Mouse (Mus musculus) splenic B cell, adult 2 months (primary cell): ENCODE results near the gene Glud1.

Experiments
- DNase-seq: peaks from one replicate; pipeline ENCODE4 v3.0.0-alpha.2; 2011; ENCODE audit warnings: low read depth, low spot score
- H3K27me3 ChIP-seq: 2 replicates; pipeline ENCODE4 v1.6.1; 2012; ENCODE audit warnings: mild to moderate bottlenecking, low read length, moderate library complexity, mixed read lengths; ENCODE audit not compliant: control insufficient read depth, poor library complexity, insufficient read depth, severe bottlenecking
- H3K36me3 ChIP-seq: 2 replicates; pipeline ENCODE4 v1.6.1; 2012; ENCODE audit warnings: mild to moderate bottlenecking, low read length, moderate library complexity, mixed read lengths; ENCODE audit not compliant: control insufficient read depth, poor library complexity, insufficient read depth, severe bottlenecking

Gene Glud1

GRCm38 (mm10) chr14:34326606-34327005, 16.1 kb downstream of the Glud1 start:
- peaks cover 17% of the 10 kb centered on the region for H3K36me3 ChIP-seq
- H3K27me3 ChIP-seq: no peaks in the 10 kb centered on the region
- DNase-seq: no peak

DNA sequence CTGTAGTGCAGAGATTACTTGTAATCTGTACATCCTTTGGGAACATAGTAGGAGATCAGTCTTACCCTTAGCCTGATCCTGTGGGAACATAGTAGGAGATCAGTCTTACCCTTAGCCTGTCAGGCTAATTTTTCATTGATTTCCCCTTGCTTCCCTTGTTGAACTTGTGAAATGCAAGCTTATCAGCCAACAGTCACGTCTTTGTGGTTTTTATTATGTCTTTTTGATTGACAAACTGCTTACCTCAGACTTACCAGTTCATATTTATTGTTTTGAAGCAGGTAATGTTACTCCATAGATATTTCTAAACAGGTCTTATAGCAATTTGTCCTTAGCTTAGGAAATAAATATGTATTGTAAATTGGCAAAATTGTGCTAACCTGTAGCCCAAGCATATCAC, 17.1 kb downstream of the Glud1 start:
- no peak for DNase-seq
- no peaks in the 10 kb centered on the region for H3K27me3 ChIP-seq
- peaks cover 19% of the 10 kb centered on the region for H3K36me3 ChIP-seq

DNA sequence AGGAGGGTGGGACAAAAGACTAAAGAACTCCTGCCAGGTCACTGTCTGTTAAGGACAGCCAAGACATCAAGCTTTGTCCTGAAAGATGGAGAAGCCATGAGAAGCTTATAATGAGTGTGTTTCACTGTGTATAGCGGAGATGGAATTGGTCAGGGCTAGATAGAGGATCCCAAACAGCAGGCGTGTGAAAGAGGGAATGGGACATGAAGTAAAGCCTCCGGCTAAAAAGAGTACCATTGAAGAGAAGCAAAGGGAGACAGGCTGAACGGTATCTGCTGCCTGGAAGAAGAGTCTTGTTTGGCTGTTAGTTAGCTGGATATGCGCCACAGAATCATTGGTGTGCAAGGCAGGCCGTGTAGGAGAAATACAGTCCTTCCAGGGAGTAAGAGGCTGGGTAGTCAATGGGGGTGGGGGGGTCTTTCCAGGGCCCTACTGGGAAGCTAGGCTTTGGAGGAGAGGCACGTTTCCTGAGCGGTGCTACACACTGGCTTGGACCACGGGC, 20.2 kb downstream of the Glud1 start:
- no peak for DNase-seq

DNA sequence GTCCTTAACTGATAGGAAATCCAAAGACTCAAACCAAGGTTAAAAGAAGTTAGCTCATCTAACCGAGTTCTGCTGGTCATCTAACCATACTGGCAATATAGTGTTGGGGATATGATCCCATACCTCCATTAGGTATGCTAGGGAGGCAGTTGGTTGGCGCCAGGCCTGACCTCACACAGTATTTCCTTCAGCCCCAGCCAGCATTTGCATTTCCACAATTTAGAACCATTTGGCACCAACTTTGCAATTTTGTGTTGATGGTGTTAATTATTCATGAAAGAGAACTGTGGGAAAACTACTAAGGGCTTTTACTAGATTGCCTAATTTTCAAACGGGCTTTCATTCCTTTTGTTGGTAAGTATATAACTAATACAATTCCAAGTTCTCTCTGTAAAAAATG, 21.4 kb downstream of the Glud1 start:
- peaks cover 14% of the 10 kb centered on the region for H3K36me3 ChIP-seq
- H3K27me3 ChIP-seq: no peaks in the 10 kb centered on the region
- DNase-seq: no peak

More for the DNA sequence above, 20.2 kb downstream of the Glud1 start:
- Histone ChIP-seq H3K36me3 (peaks cover 12% of the 10 kb centered on the region), H3K27me3 (no peaks in the 10 kb centered on the region)

GRCm38 (mm10) chr14:34332476-34332875, 21.9 kb downstream of the Glud1 start:
- Histone ChIP-seq H3K36me3 (peaks cover 16% of the 10 kb centered on the region), H3K27me3 (no peaks in the 10 kb centered on the region)
- DNase-seq: no peak

DNA sequence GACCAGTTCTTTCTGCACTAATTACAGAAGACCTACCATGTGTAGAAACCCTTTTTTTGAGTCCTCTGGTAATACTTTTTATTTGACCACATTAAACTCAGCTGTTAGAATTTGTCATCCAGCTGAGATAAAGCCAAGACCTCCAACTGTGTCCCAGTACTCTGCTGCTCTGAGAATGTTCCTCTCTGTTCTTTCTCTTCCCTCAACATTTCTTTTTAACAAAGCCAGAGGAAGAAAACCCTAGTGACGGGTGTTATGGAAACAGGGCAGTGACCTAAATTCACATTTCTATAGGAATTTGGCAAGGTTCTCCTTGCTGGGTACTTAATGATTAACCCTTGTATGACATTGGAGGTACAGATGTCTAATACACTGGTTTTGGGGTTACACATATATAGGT, 28.9 kb downstream of the Glud1 start:
- DNase-seq: no peak
- Histone ChIP-seq H3K36me3 (peaks cover 16% of the 10 kb centered on the region), H3K27me3 (no peaks in the 10 kb centered on the region)

- no peaks in the 10 kb centered on the region for H3K27me3 ChIP-seq
- peaks cover 13% of the 10 kb centered on the region for H3K36me3 ChIP-seq
- no peak for DNase-seq
Observed at GRCm38 (mm10) chr14:34341993-34342392, 31.5 kb downstream of the Glud1 start.

DNA sequence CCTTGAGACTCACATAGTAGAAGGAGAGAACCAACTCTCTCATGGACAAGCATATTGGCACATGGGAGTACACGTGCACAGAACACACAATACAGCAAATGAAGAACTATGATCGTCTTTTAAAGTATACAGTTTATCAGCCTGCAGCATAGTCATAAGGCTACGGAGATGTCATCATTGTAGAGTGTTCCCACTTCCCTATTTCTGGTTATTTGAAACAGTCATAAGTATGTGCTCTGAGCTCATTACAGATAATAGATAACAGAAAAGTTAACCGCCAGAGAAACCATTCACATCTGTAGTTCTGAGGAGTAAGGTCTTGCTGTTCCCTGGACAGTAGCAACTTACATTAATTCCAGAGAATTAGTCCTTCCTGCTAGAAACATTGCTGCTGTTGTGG, 32.6 kb downstream of the Glud1 start:
- no peak for DNase-seq
- H3K27me3 ChIP-seq: no peaks in the 10 kb centered on the region
- H3K36me3 ChIP-seq: peaks cover 8% of the 10 kb centered on the region

DNA sequence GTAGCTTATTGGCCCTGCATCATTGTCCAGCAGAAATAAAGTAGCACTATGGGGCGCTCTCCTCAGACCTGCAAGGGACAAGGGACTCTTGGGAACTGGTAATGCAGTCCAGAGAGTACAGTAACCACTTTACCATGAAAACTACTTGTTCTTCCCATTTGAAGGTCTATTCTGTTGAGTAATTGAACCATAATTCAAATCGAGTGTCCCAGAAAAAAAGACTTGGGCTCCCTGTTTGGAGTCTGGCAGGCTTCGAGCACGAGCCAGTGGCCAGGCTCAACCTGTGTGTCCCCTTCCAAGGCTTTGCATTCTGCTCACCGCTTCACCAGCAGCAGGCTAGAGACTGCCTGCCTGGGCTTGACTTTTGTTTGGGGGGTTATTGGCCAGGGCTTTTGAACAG, 33.8 kb downstream of the Glud1 start:
- no peak for DNase-seq
- H3K27me3 ChIP-seq: no peaks in the 10 kb centered on the region
- H3K36me3 ChIP-seq: peaks cover 8% of the 10 kb centered on the region

DNA sequence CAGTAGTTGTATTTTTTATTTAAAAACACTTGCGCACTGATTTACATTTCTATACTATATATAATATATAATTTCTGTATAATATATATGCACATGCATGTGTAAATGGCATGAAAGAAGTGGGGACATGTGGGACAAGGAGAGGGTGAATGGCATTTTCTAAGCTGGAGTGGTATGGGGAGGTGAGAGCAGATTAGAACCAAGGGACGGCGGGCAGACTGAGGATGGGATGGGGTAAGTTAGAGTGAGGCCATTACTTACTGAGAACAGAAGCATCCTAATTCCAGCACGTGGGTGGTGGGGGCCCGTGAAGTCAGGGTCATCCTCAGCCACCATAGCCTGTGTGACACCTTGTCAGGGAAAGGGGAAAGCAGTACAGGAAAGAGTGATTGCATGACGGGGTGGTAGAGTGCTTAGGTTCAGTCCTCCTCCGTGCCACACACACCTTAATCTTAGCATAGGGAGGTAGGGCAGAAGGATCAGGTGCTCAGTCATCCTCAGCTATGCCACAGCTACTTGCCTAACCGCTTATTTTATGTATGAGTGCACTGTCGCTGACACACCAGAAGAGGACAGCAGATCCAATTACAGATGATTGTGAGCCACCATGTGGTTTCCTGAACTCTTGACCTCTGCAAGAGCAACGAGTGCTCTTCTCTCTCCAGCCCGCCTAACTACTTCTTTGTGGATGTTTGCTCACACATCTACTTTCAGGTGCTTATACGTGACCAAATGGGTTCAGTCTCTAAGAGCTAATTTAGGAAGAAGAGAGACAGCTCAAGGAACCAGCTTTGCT, 35.4 kb downstream of the Glud1 start:
- Histone ChIP-seq H3K27me3 (no peaks in the 10 kb centered on the region), H3K36me3 (peaks cover 2% of the 10 kb centered on the region)
- DNase-seq: no peak

GRCm38 (mm10) chr14:34347084-34347483, 36.6 kb downstream of the Glud1 start:
- no peak for DNase-seq
- Histone ChIP-seq H3K27me3 (no peaks in the 10 kb centered on the region), H3K36me3 (peaks cover 2% of the 10 kb centered on the region)

- H3K27me3 ChIP-seq: no peaks in the 10 kb centered on the region
- H3K36me3 ChIP-seq: no peaks in the 10 kb centered on the region; the same call in 1 of the 2 replicates
- no peak for DNase-seq
Observed at GRCm38 (mm10) chr14:34348301-34348700, 37.8 kb downstream of the Glud1 start.

- Histone ChIP-seq H3K27me3 (no peaks in the 10 kb centered on the region), H3K36me3 (no peaks in the 10 kb centered on the region; the same call in 1 of the 2 replicates)
- DNase-seq: no peak
Observed at GRCm38 (mm10) chr14:34349007-34349406, 38.5 kb downstream of the Glud1 start.

DNA sequence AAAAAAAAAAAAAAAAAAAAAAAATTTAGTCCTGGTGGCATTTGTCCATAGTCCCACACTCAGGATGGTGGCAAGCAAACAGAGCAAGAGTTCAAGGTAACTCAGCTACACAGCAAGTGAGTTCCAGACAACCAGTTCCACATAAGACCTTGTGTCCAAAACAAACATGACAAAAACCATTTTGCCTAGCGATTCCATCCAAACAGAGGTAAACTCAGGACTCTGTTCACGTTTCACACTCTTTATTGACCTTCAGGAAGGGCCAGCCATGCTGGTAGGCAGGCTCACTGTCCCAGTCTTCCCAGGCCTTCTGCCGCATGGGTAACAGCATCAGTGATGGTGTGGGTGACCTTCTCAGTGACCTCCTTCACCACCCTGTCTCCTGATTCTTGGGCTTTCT, 41.1 kb downstream of the Glud1 start:
- Histone ChIP-seq H3K36me3 (no peaks in the 10 kb centered on the region), H3K27me3 (no peaks in the 10 kb centered on the region)
- no peak for DNase-seq

GRCm38 (mm10) chr14:34352523-34352922, 42.0 kb downstream of the Glud1 start:
- Histone ChIP-seq H3K36me3 (no peaks in the 10 kb centered on the region), H3K27me3 (no peaks in the 10 kb centered on the region)
- no peak for DNase-seq

DNA sequence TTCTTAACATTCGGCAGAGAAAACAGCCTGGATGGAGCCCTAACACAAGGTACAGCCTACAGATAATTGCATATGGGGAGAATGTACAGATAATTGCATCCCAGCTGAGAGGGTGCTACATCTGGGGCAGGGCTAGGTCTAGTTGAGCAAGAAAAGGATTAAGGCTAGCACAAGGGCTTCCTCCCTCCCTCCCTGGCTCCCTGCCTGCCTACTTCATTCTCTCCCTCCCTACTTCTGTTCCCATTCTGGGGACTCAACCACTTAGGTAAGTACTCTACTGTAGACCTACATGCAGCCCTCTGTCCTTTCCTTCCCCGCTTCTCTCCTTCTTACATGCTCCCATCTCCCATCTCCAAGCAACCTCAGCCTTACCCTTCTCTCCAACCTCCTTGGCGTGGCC, 42.8 kb downstream of the Glud1 start:
- Histone ChIP-seq H3K27me3 (no peaks in the 10 kb centered on the region), H3K36me3 (no peaks in the 10 kb centered on the region)
- no peak for DNase-seq
